Mouse (Mus musculus) spleen, adult 12 weeks (tissue): Measurements from ENCODE around the gene Vat1l.

Experiments
- DNase-seq: peaks from one replicate; pipeline ENCODE4 v3.0.0; 2022; ENCODE audit warnings: low spot score

Gene Vat1l

GRCm38 (mm10) chr8:114205221-114205901, at the start of gene Vat1l:
Gene Vat1l (plus strand): TSS chr8:114205612.
- DNase-seq: no peak

GRCm38 (mm10) chr8:114158586-114158985, 46.8 kb upstream of the Vat1l start:
- DNase-seq: no peak

GRCm38 (mm10) chr8:114159666-114160065, 45.7 kb upstream of the Vat1l start:
- no peak for DNase-seq

- DNase-seq: no peak
These were observed 41.5 kb upstream of the Vat1l start for GRCm38 (mm10) chr8:114163871-114164270.

- no peak for DNase-seq
These were observed 40.8 kb upstream of the Vat1l start for GRCm38 (mm10) chr8:114164444-114165096.

- DNase-seq: no peak
These were observed 39.7 kb upstream of the Vat1l start for GRCm38 (mm10) chr8:114165741-114166140.

GRCm38 (mm10) chr8:114176721-114177120, 28.7 kb upstream of the Vat1l start:
- DNase-seq: no peak

GRCm38 (mm10) chr8:114193334-114193733, 12.1 kb upstream of the Vat1l start:
- DNase-seq: no peak

GRCm38 (mm10) chr8:114198990-114199389, 6.4 kb upstream of the Vat1l start:
- DNase-seq: no peak

GRCm38 (mm10) chr8:114206421-114206983, 1.1 kb downstream of the Vat1l start:
- DNase-seq: no peak

- DNase-seq: no peak
These were observed 1.6 kb downstream of the Vat1l start for GRCm38 (mm10) chr8:114207026-114207425.

GRCm38 (mm10) chr8:114220779-114221178, 15.4 kb downstream of the Vat1l start:
- no peak for DNase-seq

GRCm38 (mm10) chr8:114222001-114222400, 16.6 kb downstream of the Vat1l start:
- no peak for DNase-seq

- DNase-seq: no peak
These were observed 18.6 kb downstream of the Vat1l start for GRCm38 (mm10) chr8:114224001-114224400.

GRCm38 (mm10) chr8:114251321-114252065, 46.1 kb downstream of the Vat1l start:
- DNase-seq: no peak

- DNase-seq: no peak
These were observed 53.3 kb downstream of the Vat1l start for GRCm38 (mm10) chr8:114258685-114259084.

- no peak for DNase-seq
These were observed 54.4 kb downstream of the Vat1l start for GRCm38 (mm10) chr8:114259713-114260355.

GRCm38 (mm10) chr8:114262331-114262730, 56.9 kb downstream of the Vat1l start:
- no peak for DNase-seq

- DNase-seq: no peak
These were observed 69.1 kb downstream of the Vat1l start for GRCm38 (mm10) chr8:114274558-114274957.

GRCm38 (mm10) chr8:114281101-114281500, 75.7 kb downstream of the Vat1l start:
- no peak for DNase-seq

- no peak for DNase-seq
These were observed 89.7 kb downstream of the Vat1l start for GRCm38 (mm10) chr8:114294889-114295748.
